In genomic region chr15:99049473-99050253, GRCm38 (mm10) we compare ENCODE assay signal across 8 mouse cellular contexts. TPM values are rescaled to one million over a fixed set of nuclear protein-coding genes. Genes with fewer than 3 reads are reported as not detected.
DNase-seq lines count a peak whose midpoint lies in the region; ATAC-seq and TF ChIP-seq lines count a peak whose summit lies in the region.

No protein-coding gene starts in this region.

- no peaks in the 10 kb centered on the region for H3K36me3 ChIP-seq in hindbrain, embryonic 10.5 days
- no peaks in the 10 kb centered on the region for H3K36me3 ChIP-seq in hindbrain, embryonic 13.5 days

- H3K9me3 ChIP-seq in hindbrain, embryonic 10.5 days, result no peaks in the 10 kb centered on the region
- H3K9me3 ChIP-seq in hindbrain, embryonic 13.5 days, result no peaks in the 10 kb centered on the region

- no peak overlapping the region for H3K4me3 ChIP-seq in hindbrain, embryonic 10.5 days
- H3K4me3 ChIP-seq in hindbrain, embryonic 13.5 days, result no peak overlapping the region
- no peak overlapping the region for H3K4me3 ChIP-seq in olfactory bulb, adult 2 months (ENCODE audit: insufficient read depth, low read depth, low read length)

- ATAC-seq in hindbrain, embryonic 13.5 days (ENCODE audit: low FRiP score), result no peak

- H3K9ac ChIP-seq in hindbrain, embryonic 13.5 days, result no peak overlapping the region

- peaks cover 51% of the 10 kb centered on the region for H3K27me3 ChIP-seq in hindbrain, embryonic 10.5 days (ENCODE audit: insufficient read depth, poor library complexity, severe bottlenecking)
- H3K27me3 ChIP-seq in hindbrain, embryonic 13.5 days, result peaks cover 35% of the 10 kb centered on the region

- no peak for TF ChIP-seq POLR2A in olfactory bulb, adult 2 months (IDR thresholded peaks at IDR 0.05; ENCODE audit: insufficient read depth, low read depth, low read length)

- intact Hi-C loops in left cerebral cortex, postnatal 25 days (cut with DNase I), result loop anchor here (1.0 to 10.0 kb wide), 2 partner anchors 50 to 215 kb away; no protein-coding TSS in a partner anchor

- H3K27ac ChIP-seq in hindbrain, embryonic 10.5 days, result no peak overlapping the region
- H3K27ac ChIP-seq in hindbrain, embryonic 13.5 days, result no peak overlapping the region
- no peak overlapping the region for H3K27ac ChIP-seq in olfactory bulb, adult 2 months (ENCODE audit: insufficient read depth, low read depth, low read length)

- peak; percentile 56 for DNase-seq in hindbrain, embryonic 10.5 days (ENCODE audit: low spot score)
- DNase-seq in CD4-positive, CD25-positive, alpha-beta regulatory T cell, adult 2 months (ENCODE audit: low read depth, low spot score), result peak; percentile 81
- peak; percentile 82 for DNase-seq in brain, adult 2 months (ENCODE audit: low read depth, low spot score)
- DNase-seq in frontal cortex, postnatal 36 days (ENCODE audit: low spot score in 2 of 2), result peak; percentile 44 to 66
- DNase-seq in left cerebral cortex, postnatal 25 days (ENCODE audit: low spot score in 2 of 2), result peak; percentile 55 to 71
- no peak for DNase-seq in urinary bladder, postnatal 10 days (ENCODE audit: low spot score)

- H3K4me1 ChIP-seq in hindbrain, embryonic 10.5 days (replicated peaks), result peaks cover 17% of the 10 kb centered on the region
- peaks cover 19% of the 10 kb centered on the region for H3K4me1 ChIP-seq in hindbrain, embryonic 13.5 days (replicated peaks)
- peaks cover 7% of the 10 kb centered on the region; the same call in 1 of the 2 replicates for H3K4me1 ChIP-seq in olfactory bulb, adult 2 months (ENCODE audit: control insufficient read depth, insufficient read depth, low read length)

- 34% methylated on average over 13 of the region's 13 CpGs for WGBS in hindbrain, embryonic 10.5 days
- WGBS in hindbrain, embryonic 13.5 days, result 32% methylated on average over 13 of the region's 13 CpGs
- 37% methylated on average over 13 of the region's 13 CpGs for WGBS in olfactory bulb, adult 2 months

- no peak overlapping the region for H3K4me2 ChIP-seq in hindbrain, embryonic 13.5 days

- peak; percentile 67; the same call in 1 of the 2 replicates for TF ChIP-seq CTCF in olfactory bulb, adult 2 months (IDR thresholded peaks at IDR 0.05; ENCODE audit: insufficient read depth, low read depth, low read length)

RNA-seq across cellular contexts. Expression of gene Prph, which starts 5.3 kb away (rescaled TPM):
- polyA plus RNA-seq in hindbrain, embryonic 10.5 days (2016; fragmentation: Nextera tagmentation; extraction: Ambion mirVana), result 9.7 and 14.4 TPM in 2 replicates
- polyA plus RNA-seq in hindbrain, embryonic 13.5 days (2015; fragmentation: Nextera tagmentation; extraction: Ambion mirVana), result 62.4 and 78.7 TPM in 2 replicates
- 1 to 10 TPM; 1.4 to 1.6 TPM for total RNA-seq in left cerebral cortex, postnatal 25 days (2021)
- not detected in 2 replicates for polyA plus RNA-seq in olfactory bulb, adult 2 months (2012; ENCODE audit: insufficient read depth, insufficient read length, low replicate concordance, missing spikeins)

RNA-seq across cellular contexts. Expression of gene Tuba1c, which starts 20.0 kb away (rescaled TPM):
- 111 and 135 TPM in 2 replicates for polyA plus RNA-seq in hindbrain, embryonic 10.5 days (2016; fragmentation: Nextera tagmentation; extraction: Ambion mirVana)
- 28.1 and 28.2 TPM in 2 replicates for polyA plus RNA-seq in hindbrain, embryonic 13.5 days (2015; fragmentation: Nextera tagmentation; extraction: Ambion mirVana)
- 10 to 100 TPM; 71.0 to 80.5 TPM for total RNA-seq in left cerebral cortex, postnatal 25 days (2021)
- not detected in 2 replicates for polyA plus RNA-seq in olfactory bulb, adult 2 months (2012; ENCODE audit: insufficient read depth, insufficient read length, low replicate concordance, missing spikeins)

RNA-seq across cellular contexts. Expression of gene Troap, which starts 24.7 kb away (rescaled TPM):
- 41.6 and 46.8 TPM in 2 replicates for polyA plus RNA-seq in hindbrain, embryonic 10.5 days (2016; fragmentation: Nextera tagmentation; extraction: Ambion mirVana)
- polyA plus RNA-seq in hindbrain, embryonic 13.5 days (2015; fragmentation: Nextera tagmentation; extraction: Ambion mirVana), result 8.4 and 10.0 TPM in 2 replicates
- total RNA-seq in left cerebral cortex, postnatal 25 days (2021), result under 1 TPM; 0.69 TPM
- polyA plus RNA-seq in olfactory bulb, adult 2 months (2012; ENCODE audit: insufficient read depth, insufficient read length, low replicate concordance, missing spikeins), result not detected in 2 replicates

RNA-seq across cellular contexts. Expression of gene C1ql4, which starts 38.0 kb away (rescaled TPM):
- 0.78 and 8.7 TPM in 2 replicates for polyA plus RNA-seq in hindbrain, embryonic 10.5 days (2016; fragmentation: Nextera tagmentation; extraction: Ambion mirVana)
- 5.6 and 11.8 TPM in 2 replicates for polyA plus RNA-seq in hindbrain, embryonic 13.5 days (2015; fragmentation: Nextera tagmentation; extraction: Ambion mirVana)
- total RNA-seq in left cerebral cortex, postnatal 25 days (2021), result not detected
- polyA plus RNA-seq in olfactory bulb, adult 2 months (2012; ENCODE audit: insufficient read depth, insufficient read length, low replicate concordance, missing spikeins), result not detected in 2 replicates

RNA-seq across cellular contexts. Expression of gene Dnajc22, which starts 43.3 kb away (rescaled TPM):
- polyA plus RNA-seq in hindbrain, embryonic 10.5 days (2016; fragmentation: Nextera tagmentation; extraction: Ambion mirVana), result 1.9 and 2.2 TPM in 2 replicates
- 1.3 and 1.6 TPM in 2 replicates for polyA plus RNA-seq in hindbrain, embryonic 13.5 days (2015; fragmentation: Nextera tagmentation; extraction: Ambion mirVana)
- total RNA-seq in left cerebral cortex, postnatal 25 days (2021), result under 1 TPM in 1 of 2 experiments, not detected in 1; 0.30 TPM
- polyA plus RNA-seq in olfactory bulb, adult 2 months (2012; ENCODE audit: insufficient read depth, insufficient read length, low replicate concordance, missing spikeins), result not detected in 2 replicates

Comparison
In these comparisons a context has a peak if more than half of its experiments do, and no peak if none do; other contexts are left out.
1. RNA of gene Prph, which starts 5.3 kb away (polyA plus RNA-seq): 62.4 to 78.7 TPM in hindbrain, embryonic 13.5 days and 9.7 to 14.4 TPM in hindbrain, embryonic 10.5 days; not detected in olfactory bulb, adult 2 months; every median in the first group is over 10 times any median in the second.
2. RNA of gene Tuba1c, which starts 20.0 kb away (polyA plus RNA-seq): 111 to 135 TPM in hindbrain, embryonic 10.5 days and 28.1 to 28.2 TPM in hindbrain, embryonic 13.5 days; not detected in olfactory bulb, adult 2 months; every median in the first group is over 10 times any median in the second.